Mouse (Mus musculus) right cerebral cortex, postnatal 14 days (tissue): ENCODE measurements at regions not wholly inside any gene's neighbourhood (a gene's known extent, or its start where the extent isn't known, plus 50 kb on each side); places are given as distances from the start of the nearest gene placed in this dataset.

Experiments used
- DNase-seq: peaks from one replicate; pipeline ENCODE4 v3.0.0; 2022

GRCm38 (mm10) chr4:39179445-39179844, 270.6 kb upstream of the 1700009N14Rik start:
- no peak for DNase-seq

- no peak for DNase-seq
Measured at GRCm38 (mm10) chr4:39185680-39186079, 264.4 kb upstream of the 1700009N14Rik start.

GRCm38 (mm10) chr4:39199152-39199551, 250.9 kb upstream of the 1700009N14Rik start:
- DNase-seq = peak; percentile 11

- no peak for DNase-seq
Measured at GRCm38 (mm10) chr4:39210599-39210998, 239.5 kb upstream of the 1700009N14Rik start.
